Mouse (Mus musculus) Patski (cell line): Measurements from ENCODE around the gene Xpot. TPM values are rescaled to one million over a fixed set of nuclear protein-coding genes. Genes with fewer than 3 reads are reported as not detected.

Source experiments
- ATAC-seq: fragments of 100-300 bp; one replicate; pipeline ENCODE4 v1.8.0; 2021
- CTCF ChIA-PET: fragments of 350-600 bp; sonication (Branson Sonifier 250); formaldehyde crosslinking; loops from one replicate; lab custom pipeline; 2022; ENCODE audit warnings: inconsistent platforms; lab: Charles Lee
- POLR2A ChIA-PET: fragments of 350-600 bp; sonication (Branson Sonifier 250); formaldehyde crosslinking; loops from one replicate; lab custom pipeline; 2022; ENCODE audit warnings: antibody characterized with exemption, inconsistent platforms; lab: Charles Lee
- DNase-seq: peaks from one replicate; pipeline ENCODE4 v3.0.0-alpha.2; 2011; ENCODE audit warnings: low read depth, low spot score
- H3K27me3 ChIP-seq: fragments of 371-371 bp; one replicate; pipeline ENCODE4 v1.5.1; 2021
- CTCF ChIP-seq: fragments of 100-300 bp; IDR thresholded peaks from one replicate; pipeline ENCODE4 v1.5.1; 2021
- in situ Hi-C: fragments of 300-500 bp; cut with MboI; formaldehyde crosslinking; loops from 3 replicates; pipeline ENCODE4 v1.11.1; 2018; ENCODE audit warnings: low pct_unique_long_range_greater_than_20kb, mixed read lengths
- polyA plus RNA-seq: library from polyadenylated mRNA; unstranded; gene quantifications from one replicate; pipeline ENCODE4 v1.2.3, GENCODE M21; 2021

Gene Xpot
- polyA plus RNA-seq, 1 experiment from 2014 or later, result 67.3 TPM

DNA sequence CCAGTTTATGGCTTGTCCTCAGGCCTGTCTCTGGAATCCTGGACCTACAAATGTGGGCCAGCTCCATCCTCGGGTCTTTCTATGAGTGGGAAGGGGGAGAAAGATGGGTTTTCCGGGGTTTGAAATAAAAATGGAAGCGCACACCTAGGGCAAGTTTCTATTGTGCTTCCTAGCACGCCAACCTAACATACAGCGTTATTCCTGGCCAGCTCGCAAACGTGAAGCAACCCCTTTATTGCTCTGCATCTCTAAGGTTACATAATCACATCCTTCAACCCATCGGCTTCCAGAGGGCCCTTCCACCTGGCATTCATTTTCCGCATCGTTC is 14.8 kb upstream of the Xpot start:
- ATAC-seq, result no peak
- no peak for DNase-seq
- in situ Hi-C loops, result no loop called here
- peaks cover 40% of the 10 kb centered on the region for H3K27me3 ChIP-seq
- ChIA-PET CTCF (interaction anchor here (1.9 kb wide), 1 partner anchor 412 kb away, joined by 5 read pairs; no protein-coding TSS in a partner anchor), POLR2A (no interaction called here)
- no peak for TF ChIP-seq CTCF

DNA sequence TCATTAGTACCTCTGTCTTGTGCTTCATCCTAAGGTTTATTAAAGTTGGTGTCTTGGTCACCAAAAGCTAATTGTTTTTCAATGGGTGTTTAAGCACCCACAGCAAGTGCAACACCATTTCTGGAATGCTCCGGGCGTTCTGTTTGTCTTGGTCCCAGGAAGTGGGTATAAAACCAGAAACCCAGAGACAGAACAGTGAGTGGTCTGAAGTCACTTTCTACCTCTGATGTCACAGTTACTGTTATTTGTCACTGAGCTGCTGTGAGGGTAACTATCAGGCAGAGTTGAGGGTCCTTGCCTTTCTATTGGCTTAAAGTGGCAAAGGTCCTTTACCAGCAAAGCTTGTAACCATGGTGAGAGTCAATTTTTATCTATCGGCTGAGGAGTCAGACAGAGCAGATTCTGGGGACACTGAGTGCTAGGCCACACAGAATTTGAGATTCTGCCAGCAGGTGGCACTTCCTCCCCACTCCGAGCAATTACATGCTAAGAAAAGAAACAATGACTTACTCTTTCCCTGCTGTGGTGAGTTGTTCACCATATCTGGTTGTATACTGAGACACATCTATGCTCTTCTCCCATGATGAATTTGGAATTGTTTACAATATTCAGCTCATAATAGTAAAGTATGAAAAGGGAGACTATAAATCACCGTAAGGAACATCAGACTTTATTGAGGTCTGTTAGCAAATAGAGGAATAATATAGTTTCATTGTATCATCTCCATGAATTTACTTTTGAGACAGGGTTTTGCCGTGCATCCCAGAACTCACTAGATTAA is 14.2 kb upstream of the Xpot start:
- DNase-seq (no peak), ATAC-seq (no peak)
- CTCF ChIA-PET, result interaction anchor here (1.9 kb wide), 1 partner anchor 412 kb away, joined by 5 read pairs; no protein-coding TSS in a partner anchor
- peak; percentile 49 for TF ChIP-seq CTCF
- peaks cover 40% of the 10 kb centered on the region for H3K27me3 ChIP-seq
- POLR2A ChIA-PET, result no interaction called here
- in situ Hi-C loops, result no loop called here

GRCm38 (mm10) chr10:121639573-121639972 is 13.4 kb upstream of the Xpot start:
- ATAC-seq (no peak), DNase-seq (no peak)
- peaks cover 41% of the 10 kb centered on the region for H3K27me3 ChIP-seq
- CTCF ChIA-PET, result interaction anchor here (1.9 kb wide), 1 partner anchor 413 kb away, joined by 5 read pairs; no protein-coding TSS in a partner anchor
- in situ Hi-C loops, result no loop called here
- POLR2A ChIA-PET, result no interaction called here
- TF ChIP-seq CTCF, result no peak

GRCm38 (mm10) chr10:121636276-121636675 is 10.1 kb upstream of the Xpot start:
- ATAC-seq, result no peak
- ChIA-PET CTCF (interaction anchor here (0.8 to 1.4 kb wide), 2 partner anchors 15 to 23 kb away, joined by 3 read pairs; no protein-coding TSS in a partner anchor), POLR2A (no interaction called here)
- in situ Hi-C loops, result no loop called here
- peaks cover 24% of the 10 kb centered on the region for H3K27me3 ChIP-seq
- DNase-seq, result no peak
- no peak for TF ChIP-seq CTCF

DNA sequence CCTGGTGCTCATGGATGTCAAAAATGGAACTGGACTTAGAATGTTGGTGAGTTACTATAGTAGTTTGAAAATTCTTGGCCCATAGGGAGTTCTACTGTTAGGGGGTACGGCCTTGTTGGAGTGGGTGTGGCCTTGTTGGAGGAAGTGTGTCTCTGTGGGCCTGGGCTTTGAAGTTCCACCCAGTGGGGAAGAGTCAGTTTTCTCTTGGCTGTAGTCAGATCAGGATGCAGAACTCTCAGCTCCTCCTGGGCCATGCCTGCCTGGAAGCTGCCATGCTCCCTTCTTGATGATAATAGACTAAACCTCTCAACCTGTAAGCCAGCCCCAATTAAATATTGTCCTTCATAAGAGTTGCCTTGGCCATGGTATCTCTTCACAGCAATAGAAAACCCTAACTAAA is 8.0 kb upstream of the Xpot start:
- peaks cover 12% of the 10 kb centered on the region for H3K27me3 ChIP-seq
- POLR2A ChIA-PET, result interaction anchor here (0.8 kb wide), 1 partner anchor 616 kb away, joined by 5 read pairs; no protein-coding TSS in a partner anchor
- CTCF ChIA-PET, result no interaction called here
- ATAC-seq (no peak), DNase-seq (no peak)
- no peak for TF ChIP-seq CTCF
- in situ Hi-C loops, result no loop called here

DNA sequence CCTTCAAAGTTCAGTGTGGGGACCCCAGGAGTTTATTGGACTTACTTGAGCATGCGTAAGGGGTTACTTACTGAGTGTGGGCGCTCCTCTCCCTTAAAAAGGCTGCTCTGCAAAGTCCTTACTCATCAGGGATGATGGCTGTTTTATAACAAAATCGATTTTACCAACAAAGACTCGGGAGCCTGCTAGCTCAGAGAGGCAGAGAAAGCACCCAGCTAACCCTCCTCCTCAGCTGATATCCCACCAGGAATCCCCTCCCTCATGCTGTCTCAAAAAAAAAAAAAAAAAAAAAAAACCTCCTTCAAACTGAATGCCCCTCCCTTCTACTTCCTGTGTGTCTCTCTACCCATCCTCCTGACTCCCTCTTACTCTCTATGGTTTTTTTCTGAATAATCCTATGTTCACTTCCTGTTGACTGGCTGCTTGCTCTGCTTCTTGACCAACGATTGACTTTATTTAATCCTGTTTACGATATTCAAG is 2.5 kb upstream of the Xpot start:
- no peak for ATAC-seq
- H3K27me3 ChIP-seq, result no peaks in the 10 kb centered on the region
- ChIA-PET CTCF (interaction anchor here (1.0 kb wide), 1 partner anchor 423 kb away, joined by 5 read pairs; no protein-coding TSS in a partner anchor), POLR2A (no interaction called here)
- DNase-seq, result no peak
- in situ Hi-C loops, result no loop called here
- TF ChIP-seq CTCF, result no peak

- no peaks in the 10 kb centered on the region for H3K27me3 ChIP-seq
- ATAC-seq (no peak), DNase-seq (no peak)
- ChIA-PET POLR2A (interaction anchor here (0.6 to 0.9 kb wide), 2 partner anchors 10 to 51 kb away, joined by 3 to 4 read pairs; no protein-coding TSS in a partner anchor), CTCF (no interaction called here)
- in situ Hi-C loops, result no loop called here
- TF ChIP-seq CTCF, result no peak
These were observed 1.2 kb upstream of the Xpot start for GRCm38 (mm10) chr10:121627216-121627852.

GRCm38 (mm10) chr10:121625407-121626185 is 536 bp downstream of the Xpot start:
- DNase-seq (peak; percentile 6), ATAC-seq (peak; percentile 52)
- POLR2A ChIA-PET, result interaction anchor here (0.6 kb wide), 1 partner anchor 37 kb away, joined by 4 read pairs; no protein-coding TSS in a partner anchor
- CTCF ChIA-PET, result no interaction called here
- in situ Hi-C loops, result no loop called here
- H3K27me3 ChIP-seq, result no peaks in the 10 kb centered on the region
- no peak for TF ChIP-seq CTCF

DNA sequence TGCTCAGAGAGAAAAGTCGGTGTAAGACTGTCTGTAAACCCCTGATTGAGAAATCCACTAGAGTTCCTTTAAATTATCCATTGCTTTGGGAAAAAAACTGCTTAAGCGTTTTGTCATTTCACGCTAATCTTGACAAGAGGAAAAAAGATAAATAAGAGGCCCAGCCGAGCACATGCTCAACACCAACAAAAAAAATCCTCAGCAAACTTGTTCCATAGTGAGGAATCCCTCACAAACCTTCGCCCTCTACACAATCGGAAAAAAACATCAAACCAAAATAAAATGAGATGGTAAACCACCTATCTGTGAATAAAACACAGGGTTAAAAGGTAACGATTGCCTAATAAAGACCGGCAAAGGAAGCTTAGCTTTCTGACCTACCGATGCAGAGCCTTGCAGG is 1.1 kb downstream of the Xpot start:
- CTCF ChIA-PET, result no interaction called here
- no peaks in the 10 kb centered on the region for H3K27me3 ChIP-seq
- POLR2A ChIA-PET, result interaction anchor here (0.6 kb wide), 1 partner anchor 37 kb away, joined by 4 read pairs; no protein-coding TSS in a partner anchor
- no peak for ATAC-seq
- in situ Hi-C loops, result no loop called here
- DNase-seq, result no peak
- no peak for TF ChIP-seq CTCF

DNA sequence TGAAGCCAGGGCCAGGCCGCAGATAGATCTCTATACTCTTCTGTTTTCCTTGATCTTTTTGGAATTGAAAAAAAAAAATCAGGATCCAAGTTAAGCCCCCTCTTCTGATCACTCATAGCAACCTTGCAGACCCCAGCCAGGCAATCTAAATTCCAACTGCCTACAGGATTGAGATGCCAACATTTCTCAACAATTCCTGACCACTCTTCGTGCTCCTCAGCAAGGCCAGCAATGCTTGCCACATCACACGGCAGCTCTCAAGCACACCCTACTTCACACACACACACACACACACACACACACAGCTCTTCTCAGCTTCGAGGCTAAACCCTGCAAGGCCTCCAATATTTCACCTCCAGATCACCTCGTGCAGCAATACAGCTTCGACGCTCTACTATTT is 2.5 kb downstream of the Xpot start:
- CTCF ChIA-PET, result no interaction called here
- in situ Hi-C loops, result no loop called here
- POLR2A ChIA-PET, result no interaction called here
- H3K27me3 ChIP-seq, result no peaks in the 10 kb centered on the region
- DNase-seq, result no peak
- TF ChIP-seq CTCF, result no peak
- ATAC-seq, result no peak
